Mouse (Mus musculus): Measurements from ENCODE around the gene Hdgfl2.

DNA sequence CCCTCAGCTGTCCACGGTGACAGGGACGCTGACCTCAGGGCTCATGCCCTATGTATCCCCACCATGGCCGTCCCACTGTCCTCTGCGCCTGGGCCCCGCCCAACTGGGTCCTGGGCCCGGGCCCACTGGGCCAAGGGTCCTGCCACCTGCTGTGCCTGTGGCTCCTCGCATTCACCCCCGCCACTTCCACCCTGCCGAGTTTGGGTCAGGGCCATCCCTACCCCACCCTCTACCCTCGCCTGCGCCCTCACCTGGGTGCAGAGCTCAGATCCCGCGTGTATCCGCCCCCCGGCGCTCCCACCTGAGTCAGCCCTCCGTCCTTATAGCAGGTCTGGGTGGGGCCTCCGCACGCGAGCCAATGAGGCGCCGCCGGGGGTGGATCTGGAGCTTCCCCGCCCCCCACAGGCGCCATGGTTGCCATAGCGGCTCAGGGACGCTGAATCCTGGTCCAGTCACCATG, 37.8 kb downstream of the Hdgfl2 start, which contains the start of gene Plin5:
- TF ChIP-seq CTCF (IDR thresholded peaks at IDR 0.05; ENCODE audit: low read depth) (no peak), EP300 (optimal IDR thresholded peaks at IDR 0.05) (no peak)

Measured in stomach, postnatal 0 days (tissue).